Mouse (Mus musculus): ENCODE measurements around the gene Tal1.

Tal1 gene

DNA sequence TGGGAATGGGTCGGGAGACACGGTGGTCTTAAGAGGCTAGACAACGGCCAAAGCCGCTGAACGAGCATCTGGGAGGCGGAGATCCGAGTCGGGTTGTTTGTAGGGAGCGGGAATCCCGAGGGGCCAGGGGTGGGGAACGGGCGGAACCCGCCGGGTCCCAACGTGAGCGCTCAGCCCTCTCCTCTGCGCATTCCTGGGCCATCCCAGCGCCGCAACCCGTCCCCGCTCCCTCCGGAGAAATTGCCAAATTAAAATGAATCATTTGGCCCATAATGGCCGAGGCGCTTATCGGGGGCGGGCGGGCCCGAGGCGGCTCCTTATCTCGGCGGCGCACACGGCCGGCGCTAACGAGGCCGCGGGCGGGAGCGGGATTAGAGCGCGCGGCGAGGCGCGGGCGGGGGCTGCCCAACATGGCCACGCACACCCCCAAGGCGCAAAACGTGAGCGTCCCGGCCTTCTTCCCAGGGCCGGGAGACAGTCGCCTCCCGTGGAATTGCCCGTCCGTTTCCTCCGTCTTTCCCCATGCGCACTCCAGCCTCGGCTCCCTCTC is at the start of gene Tal1:
Gene Tal1, plus strand, starts transcription at position 56 of the 550 bp plus-strand sequence.
- DNase-seq, result peak; percentile 93

DNA sequence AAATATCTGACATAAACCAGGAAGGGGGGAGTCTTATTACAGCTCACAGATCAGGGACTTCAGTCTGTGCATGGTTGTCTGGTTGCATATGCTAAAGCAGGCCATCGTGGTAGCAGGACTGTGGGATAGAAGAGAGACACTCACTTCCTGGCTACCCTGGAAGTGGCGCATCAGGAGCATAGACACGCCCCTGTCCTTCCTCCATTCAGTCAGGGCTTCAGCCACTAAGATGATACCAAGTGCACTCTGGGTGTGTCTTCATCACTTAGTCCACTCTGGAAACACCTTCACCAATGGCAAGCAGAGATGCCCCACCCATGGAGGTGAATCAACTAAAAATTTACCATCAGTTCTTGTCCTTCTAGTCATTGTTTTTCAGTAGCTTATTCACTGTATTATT is 42.0 kb upstream of the Tal1 start:
- DNase-seq, result no peak

DNA sequence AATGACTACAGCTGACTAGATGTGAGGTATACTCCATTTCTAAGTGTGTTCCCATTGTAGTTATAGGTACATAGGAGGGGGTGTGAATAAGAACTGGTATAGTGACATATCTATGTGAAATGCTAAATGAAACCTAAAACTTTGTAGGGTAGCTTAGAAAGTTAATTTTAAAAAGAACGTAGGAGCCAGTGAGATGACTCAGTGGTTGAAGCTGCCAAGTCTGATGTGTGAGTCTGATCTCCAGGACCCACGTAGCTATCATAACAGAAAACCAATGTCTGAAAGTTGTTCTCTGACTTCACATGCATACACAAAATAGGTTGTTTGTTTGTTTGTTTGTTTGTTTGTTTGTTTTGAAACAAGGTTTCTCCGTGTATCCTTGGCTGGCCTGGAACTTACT is 36.2 kb upstream of the Tal1 start:
- DNase-seq, result no peak

DNA sequence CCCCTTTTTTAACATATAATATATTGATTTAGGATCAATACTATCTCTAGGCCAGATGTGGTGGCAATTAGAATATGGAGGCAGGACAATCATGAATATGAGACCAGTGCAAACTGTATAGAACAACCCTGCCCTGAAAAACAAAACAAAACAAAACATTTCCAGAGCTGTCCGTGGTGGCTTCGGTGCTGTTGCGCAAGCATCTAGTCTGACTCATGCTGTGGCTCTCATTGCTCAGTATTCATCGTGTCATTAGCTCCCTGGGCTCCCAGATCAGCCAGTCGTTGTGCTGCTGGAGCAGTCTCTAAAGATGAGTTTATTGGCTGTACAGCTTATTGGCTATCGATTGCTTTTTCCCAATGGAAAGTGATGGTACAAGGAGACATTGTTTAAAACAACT is 21.2 kb upstream of the Tal1 start:
- no peak for DNase-seq

DNA sequence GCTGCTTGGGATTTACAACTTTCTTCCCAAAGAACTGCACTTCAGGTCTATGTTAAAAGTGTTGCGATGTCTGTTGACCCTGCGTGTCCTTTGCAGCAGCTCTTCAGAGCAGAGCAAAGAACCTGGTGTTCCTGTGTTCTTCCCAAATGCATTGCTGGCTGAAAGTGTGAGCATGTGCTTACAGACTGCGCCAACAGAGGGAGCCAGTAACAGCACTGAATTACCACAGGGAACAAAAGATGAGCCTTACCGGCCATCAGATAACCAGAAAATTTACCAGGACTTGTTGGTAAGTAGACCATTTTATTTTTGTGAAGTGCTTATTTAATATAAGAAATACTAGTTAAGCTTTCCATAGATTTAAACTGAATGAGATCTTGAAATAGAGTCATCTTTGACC is 18.0 kb upstream of the Tal1 start:
- DNase-seq, result peak; percentile 69

DNA sequence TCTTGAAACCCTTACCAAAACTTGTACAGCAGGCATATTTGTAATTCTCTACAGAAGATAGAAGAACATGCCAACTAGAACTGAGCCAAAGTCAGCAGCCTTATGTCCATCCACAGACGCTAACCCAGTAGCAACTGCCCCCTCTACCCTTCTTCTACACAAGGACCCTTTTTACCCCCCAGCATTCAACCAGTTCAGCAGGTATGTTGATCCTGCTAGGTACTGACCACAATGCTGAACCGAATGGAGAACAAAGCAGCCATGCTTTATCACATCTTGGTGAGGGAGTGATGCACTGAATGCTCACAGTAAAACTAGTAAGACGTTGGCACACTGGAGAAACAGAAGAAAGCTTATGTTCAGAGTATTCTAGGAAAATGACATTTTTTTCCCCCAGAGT is 10.6 kb upstream of the Tal1 start:
- DNase-seq, result no peak

DNA sequence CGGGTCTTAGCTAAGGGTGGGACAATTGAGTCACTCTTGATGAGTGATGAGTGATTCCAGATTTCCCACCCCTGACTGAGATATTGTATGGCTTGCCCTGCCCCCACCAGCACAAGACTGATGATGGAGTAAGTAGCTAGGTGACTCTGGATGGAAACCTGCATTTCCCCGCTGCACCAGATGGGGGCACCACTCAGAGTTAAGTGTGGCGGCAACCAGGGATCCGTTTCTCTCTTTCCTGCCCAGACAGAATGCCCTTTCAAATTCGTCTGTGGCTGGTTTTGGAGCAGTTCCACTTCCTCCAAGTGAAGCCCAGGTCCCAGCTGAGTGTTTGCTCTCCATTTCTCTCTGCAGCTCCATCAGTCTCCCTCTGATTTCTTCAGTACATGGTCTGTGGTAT is 8.5 kb upstream of the Tal1 start:
- peak; percentile 95 for DNase-seq

DNA sequence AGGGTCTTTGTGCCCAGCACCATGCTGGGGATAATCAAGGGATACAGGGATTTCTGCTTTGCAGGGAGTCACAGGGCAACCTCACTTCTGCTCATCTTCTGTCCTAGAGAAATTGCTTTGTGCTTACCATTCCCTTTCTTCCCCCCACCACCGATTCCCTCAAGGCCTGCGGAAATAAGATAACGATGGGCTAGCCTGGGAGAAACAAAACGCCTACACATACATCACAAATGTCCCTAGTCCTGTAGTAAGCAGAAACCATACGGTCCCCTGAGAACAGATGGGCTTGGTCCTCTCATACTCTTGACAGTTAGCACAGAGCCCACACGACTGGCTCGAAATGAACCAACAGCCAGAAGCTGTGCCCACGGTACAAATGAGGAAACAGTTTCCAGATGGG is 8.0 kb upstream of the Tal1 start:
- peak; percentile 76 for DNase-seq

DNA sequence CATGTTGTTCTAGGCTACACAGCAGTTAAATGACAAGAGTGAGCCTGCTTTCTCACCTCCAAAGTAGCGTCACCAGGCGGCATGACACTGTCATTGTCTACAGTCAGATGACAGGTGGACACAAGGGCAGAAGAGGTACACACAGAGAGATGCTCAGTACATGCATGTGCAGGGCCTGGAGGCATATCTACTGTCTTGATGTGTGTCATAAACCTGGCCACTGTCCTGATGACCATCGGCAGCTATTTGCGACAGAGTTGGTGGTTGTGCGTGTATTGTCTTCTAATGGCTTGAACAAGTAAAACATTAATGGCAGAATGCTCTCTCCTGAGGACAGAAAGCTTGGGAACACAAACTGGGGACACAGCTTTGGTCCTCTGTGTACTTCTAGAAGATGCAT is 5.0 kb upstream of the Tal1 start:
- no peak for DNase-seq

DNA sequence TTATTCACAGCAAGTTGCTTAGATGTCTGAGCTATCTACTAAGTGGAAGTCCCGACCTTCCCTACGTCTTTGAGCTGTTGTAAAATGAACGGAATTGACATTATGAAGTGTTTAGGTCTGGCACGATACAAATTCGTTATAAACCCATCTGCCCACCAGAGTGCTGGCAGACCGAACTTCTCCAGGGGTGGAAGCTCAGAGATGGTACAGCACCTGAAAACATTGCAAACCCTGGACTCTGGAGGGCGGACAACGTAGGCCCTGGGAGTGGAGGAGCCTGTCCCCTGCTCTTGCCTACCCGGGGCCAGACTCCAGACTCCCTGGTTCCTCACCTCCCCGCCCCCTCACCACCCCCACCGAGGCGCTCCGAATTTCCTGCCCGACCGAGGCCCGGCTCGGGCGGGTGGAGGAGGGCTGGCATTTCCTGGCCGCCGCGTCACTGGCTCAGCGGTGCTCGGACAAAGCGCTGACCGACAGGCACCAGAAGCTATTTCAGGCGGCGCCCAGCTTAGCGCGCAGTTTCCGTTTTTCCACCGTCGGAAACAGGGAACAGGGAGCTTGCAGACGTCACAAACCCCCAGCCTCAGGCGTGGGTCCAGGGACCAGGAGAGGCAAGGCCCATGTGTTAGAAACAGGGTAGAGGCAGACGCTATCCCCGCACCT is 3.8 kb upstream of the Tal1 start:
- peak; percentile 83 for DNase-seq

DNA sequence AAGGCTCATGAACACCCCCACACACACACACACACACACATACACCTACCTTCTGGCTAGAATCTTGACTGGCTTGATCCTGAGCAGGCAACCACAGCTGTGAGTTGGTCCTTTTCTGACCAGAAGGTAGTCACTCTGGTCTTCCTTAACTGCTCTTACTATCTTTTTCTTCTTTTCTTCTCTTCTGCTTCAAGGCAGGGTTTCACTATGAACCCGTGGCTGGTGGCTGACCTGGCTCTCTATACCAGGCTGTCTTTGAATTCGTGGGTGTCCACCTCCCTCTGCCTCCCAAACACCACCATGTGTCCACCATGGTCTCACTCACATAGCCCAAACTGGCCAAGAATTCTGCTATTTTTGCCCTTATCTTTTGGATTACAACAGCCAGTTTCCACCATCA is 1.2 kb upstream of the Tal1 start:
- DNase-seq, result no peak

DNA sequence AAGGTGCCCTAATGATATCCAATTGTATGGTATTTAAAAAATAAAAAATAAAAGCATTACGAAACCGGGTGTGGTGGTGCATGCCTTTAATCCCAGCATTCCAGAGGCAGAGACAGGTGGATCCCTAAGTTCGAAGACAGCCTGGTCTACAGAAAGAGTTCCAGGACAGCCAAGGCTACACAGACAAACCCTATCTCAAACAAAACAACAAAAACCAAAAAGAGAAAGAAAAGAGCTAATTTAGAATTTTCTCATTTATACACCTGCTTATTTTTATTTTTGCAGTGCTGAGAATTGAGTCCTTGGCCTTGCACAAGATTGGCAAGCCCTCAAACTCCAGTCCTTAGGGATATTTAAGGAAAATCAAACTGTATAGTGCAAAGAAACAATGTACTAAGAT is 535 bp upstream of the Tal1 start:
- no peak for DNase-seq

DNA sequence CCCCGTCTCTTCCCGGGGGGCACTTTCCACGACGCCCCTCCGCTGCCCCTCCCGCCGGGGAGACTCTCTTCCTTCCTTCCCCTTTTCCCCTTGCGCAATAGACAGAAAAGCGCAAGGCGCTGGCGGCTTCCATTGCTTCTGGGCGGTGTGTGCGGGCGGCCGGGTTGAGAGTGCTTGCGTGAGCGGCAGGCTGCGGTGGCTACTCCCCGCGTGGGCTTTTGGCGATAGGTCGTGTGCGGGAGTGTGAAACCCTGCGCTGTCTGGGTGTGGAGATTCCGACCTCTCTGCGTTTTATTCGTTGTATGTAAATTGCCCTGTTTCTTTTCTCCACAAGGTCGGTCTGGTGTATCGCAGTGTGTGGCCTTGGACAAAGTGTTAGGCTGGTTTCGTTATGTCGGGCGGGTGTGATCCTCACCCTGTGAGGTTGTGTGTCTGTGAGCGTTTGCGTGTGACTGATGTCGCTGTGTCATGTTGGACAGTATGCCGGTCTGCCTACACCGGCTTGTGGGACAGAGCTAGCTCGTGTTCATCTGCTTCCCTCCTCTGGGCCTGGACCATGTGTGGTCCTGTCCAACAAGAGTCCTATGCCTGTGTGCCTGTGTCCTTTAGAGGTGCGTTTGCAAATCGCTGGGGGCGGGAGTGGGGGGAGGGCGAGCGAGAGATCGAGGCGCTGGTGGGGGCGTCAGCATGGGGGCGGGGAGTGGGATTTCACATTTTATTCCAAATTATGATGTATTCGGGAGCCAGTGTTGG is 871 bp downstream of the Tal1 start:
- DNase-seq, result peak; percentile 77

DNA sequence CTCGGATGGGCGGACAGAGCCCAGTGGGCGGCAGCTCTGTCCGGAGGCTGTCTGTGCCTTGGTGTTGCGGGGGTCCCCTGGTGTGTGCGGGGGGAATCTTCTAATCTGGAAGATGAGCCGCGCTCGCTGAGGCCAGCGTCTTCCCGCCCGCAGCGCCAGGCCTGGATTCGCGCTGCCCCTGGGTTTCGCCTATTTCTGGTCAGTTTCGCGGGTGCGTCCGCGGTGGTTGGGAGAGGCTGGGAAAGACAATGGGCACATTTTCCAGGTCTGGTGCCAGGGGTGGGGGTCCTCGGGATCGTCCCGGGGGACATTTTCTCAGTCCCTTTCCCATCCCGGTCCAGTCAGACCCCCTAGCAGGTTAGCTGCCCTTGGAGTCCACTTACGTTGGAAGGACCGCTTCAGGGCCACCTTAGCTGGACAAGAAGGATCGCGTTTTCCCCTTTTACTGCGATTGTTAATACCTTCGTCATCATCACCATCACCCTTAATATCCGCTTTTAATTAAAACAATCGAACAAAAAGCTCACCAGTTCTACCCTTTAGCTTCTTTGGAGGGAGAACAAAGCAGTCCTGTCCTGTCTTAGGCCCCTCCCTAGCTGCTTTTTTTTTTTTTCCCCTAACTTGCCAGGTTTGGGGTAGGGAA is 1.6 kb downstream of the Tal1 start:
- no peak for DNase-seq

DNA sequence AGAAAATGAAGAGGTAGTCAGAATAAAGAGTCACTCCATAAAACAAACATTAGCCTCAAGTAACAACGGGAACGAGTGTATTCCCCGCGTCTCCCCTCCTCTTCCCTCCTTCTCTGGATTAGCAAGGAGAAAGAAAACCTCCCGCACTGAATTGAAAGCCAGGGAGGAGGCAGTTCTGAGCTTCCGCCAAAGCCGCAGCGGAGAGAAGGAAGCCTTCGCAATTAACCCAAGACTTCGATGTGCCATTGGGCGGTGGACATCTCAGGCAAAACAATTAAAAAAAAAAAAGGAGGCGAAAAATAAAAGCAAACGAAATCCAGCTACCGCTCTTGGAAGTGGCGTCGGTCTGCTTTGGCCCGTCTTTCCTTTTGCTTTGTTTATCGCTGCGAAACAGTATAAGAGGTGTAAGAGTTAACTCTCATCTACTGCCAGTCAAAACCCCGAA is 2.1 kb downstream of the Tal1 start:
- DNase-seq, result peak; percentile 59

DNA sequence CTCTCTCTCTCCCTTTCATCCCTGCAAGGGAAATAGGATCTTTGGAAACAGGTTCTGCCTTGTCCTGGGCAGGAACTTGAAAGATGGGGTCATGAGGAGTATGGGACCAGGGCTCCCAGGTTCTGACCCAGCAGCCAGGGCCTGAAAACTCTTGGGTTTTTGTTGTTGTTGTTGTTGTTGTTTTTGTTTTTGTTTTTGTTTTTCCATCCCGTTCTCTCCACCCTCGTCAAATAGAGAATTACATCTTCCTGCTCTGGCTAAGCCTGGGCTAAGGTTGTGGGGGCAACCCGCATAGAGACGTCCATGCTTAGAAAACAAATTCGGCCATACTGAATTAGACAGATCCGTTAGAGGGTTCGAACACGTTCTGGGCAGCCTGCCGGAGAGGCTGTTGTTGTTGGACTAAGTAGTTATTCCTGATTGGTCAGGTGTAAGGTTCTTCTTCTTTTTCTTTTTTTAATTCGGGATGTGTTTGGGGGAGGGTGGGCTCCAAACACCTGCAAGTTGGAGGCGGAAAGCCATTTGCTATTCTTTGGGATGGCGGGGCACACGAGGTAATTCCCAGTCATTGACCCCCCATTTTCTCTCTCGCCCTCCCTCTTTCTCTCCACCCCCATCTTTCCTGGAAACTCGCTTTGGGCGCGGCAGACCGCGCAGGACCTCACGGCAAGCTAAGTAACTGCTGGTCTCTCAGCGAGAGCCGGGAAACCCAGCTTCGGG is 2.8 kb downstream of the Tal1 start:
- peak; percentile 86 for DNase-seq

DNA sequence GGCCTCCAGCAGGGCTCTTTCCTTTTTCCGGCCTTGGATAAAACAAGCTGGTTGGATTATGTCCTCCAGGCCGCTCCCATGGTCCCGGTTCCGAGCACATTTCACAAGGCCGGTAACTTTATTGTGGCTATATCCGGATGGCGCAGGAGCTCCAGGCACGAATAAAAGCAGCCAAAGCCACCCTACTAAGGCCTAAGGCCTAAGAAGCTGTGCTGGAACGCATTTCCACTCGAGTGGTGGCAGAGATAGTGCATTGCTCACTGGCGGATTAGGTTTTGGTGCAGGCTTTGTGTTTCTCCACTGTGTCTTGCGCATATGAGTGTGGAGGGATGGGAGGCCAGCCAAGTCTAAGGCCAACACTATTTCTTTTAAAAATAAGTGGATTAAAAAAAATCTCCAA is 3.6 kb downstream of the Tal1 start:
- DNase-seq, result peak; percentile 58

DNA sequence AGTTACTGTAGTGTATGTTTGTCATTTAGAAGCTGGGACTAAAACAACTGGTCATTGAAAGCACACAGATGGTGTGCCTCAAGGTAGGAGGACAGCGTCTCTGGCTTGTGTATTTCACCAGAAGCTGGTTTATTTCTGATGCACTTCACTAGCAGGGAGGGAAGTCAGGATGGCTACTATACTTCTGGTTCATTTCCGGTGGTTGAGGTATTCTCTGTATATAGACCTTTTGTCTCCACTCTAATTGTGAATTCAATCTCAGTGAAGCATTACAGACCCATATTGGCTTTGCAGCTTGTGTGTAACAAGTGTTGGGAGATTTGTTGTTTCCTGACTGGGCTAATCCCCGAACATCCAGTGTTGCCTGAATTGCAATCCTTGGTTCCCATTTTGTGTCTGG is 4.5 kb downstream of the Tal1 start:
- no peak for DNase-seq

DNA sequence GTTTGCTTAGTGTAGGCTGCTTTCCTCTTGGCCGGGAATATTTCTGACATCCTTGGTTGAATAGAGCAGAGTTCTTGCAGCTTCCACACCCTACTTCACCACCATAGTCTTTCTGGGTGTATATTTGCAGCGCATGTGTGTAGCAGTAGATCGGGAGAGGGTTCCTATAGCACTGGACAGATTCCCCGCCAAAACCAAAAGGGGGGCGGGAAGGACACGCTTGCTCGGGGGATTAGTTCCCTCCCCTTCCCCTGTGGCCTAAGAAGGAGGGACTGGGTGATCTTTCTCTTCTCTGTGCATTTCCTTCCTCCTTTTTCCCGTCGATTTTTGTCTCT is 6.3 kb downstream of the Tal1 start:
- DNase-seq, result peak; percentile 58

DNA sequence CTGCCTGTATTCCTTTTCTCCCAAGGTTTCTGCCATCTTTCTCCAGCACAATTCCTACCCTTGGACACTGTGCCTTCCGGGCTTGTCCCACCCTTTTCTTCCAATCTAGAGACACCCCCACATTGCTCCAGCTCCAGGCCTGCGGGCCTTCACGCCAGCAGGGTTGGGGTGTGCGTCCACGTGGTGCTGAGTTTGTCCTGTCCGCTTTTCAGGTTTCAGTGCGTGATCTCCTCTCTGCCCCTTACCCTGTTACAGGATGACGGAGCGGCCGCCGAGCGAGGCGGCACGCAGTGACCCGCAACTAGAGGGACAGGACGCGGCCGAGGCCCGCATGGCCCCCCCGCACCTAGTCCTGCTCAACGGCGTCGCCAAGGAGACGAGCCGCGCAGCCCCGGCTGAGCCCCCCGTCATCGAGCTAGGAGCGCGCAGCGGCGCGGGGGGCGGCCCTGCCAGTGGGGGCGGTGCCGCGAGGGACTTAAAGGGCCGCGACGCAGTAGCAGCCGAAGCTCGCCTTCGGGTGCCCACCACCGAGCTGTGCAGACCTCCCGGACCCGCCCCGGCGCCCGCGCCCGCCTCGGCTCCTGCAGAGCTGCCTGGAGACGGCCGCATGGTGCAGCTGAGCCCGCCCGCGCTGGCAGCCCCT is 6.8 kb downstream of the Tal1 start:
- peak; percentile 76 for DNase-seq

DNA sequence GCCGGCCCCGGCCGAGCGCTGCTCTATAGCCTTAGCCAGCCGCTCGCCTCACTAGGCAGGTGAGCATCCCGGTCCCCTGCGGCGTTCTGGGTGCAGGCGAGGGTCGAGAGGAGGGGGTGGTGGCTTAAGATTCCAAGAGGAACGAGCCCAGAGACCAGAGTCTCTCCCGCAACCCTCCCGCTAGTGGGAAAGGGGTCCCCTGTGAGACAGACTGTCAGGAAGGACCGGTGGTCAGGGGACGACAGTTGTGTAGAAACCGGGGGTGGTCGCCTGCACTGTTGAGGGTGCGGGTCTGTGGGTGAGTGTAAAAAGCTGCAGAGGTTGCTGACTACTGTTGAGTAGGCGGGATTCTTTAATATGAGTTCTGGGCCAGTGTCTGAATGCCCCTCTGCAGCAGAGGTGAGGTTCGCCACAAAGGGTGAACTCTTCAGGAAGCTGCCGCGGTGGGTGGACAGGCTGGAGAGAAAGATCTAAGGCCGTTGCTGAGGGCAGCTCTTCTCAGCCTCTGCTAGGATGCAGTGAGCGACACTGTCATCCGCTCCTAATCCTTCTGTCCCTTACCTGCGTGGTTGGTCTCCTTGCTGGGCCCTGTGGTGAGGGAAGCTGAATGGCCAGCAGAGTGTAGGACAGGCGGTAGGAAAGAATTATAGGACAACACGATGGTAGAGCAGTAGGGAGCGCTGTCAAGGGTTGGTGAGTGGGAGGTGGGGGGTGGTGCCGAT is 7.5 kb downstream of the Tal1 start:
- DNase-seq, result no peak

DNA sequence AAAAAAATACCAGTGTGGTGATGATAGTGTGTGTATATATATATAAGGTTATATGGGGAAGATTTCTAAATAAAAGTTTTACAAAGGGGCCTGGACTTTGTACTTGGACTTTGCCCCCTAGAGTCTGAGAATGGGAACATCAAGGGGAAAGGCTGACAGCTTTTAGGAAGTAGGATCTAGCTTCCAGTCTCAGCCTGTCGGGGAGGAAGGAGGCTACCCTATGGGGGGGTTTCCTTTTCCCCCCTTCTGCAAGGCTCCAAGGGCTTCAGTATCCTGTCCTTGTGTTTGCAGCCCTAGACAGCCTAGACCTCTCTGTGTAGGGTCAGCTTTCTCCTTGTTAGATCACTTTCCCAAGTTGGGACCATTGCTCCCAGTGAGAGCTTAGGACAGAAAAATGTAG is 15.4 kb downstream of the Tal1 start:
- DNase-seq, result no peak

All from liver (tissue).